Mouse (Mus musculus): ENCODE measurements around the gene Serpinb1a. TPM values are rescaled to one million over a fixed set of nuclear protein-coding genes. Genes with fewer than 3 reads are reported as not detected.

Serpinb1a gene
- total and polyA plus RNA-seq, 3 experiments: 8.7 TPM; not detected in 2

- ATAC-seq (ENCODE audit: extremely low read depth, insufficient number of reproducible peaks, low FRiP score, poor library complexity, severe bottlenecking) (no peak), DNase-seq (ENCODE audit: low spot score) (no peak)
- Histone ChIP-seq H3K9me3 (replicated peaks) (no peaks in the 10 kb centered on the region), H3K4me3 (ENCODE audit: low read depth, low read length) (no peak overlapping the region), H3K27me3 (ENCODE audit: insufficient read depth, low read length) (peaks cover 12% of the 10 kb centered on the region; the same call in 1 of the 2 replicates), H3K36me3 (replicated peaks) (peaks cover 11% of the 10 kb centered on the region), H3K4me1 (ENCODE audit: insufficient read depth, low read depth, low read length) (peaks cover 30% of the 10 kb centered on the region)
- TF ChIP-seq POLR2AphosphoS5 (IDR thresholded peaks at IDR 0.05; ENCODE audit: insufficient replicate concordance, low read depth, low read length) (no peak), TAL1 (conservative IDR thresholded peaks at IDR 0.05; ENCODE audit: low read depth, low read length) (no peak), GATA1 (IDR thresholded peaks at IDR 0.05; ENCODE audit: borderline replicate concordance, low read length) (no peak), CTCF (IDR thresholded peaks at IDR 0.05; ENCODE audit: low read depth, low read length) (no peak), GATA2 (IDR thresholded peaks at IDR 0.05; ENCODE audit: borderline replicate concordance, low read depth, low read length) (no peak)
Observed at GRCm38 (mm10) chr13:32799131-32799530, 51.9 kb downstream of the Serpinb1a start.

- DNase-seq (ENCODE audit: low spot score): no peak
- Histone ChIP-seq H3K36me3 (replicated peaks) (no peaks in the 10 kb centered on the region), H3K9me3 (replicated peaks) (no peaks in the 10 kb centered on the region), H3K4me3 (ENCODE audit: low read depth, low read length) (no peak overlapping the region), H3K4me1 (ENCODE audit: insufficient read depth, low read depth, low read length) (peaks cover 10% of the 10 kb centered on the region), H3K27me3 (ENCODE audit: insufficient read depth, low read length) (peaks cover 12% of the 10 kb centered on the region; the same call in 1 of the 2 replicates)
- no peak for ATAC-seq (ENCODE audit: extremely low read depth, insufficient number of reproducible peaks, low FRiP score, poor library complexity, severe bottlenecking)
- no peak for TF ChIP-seq CTCF (IDR thresholded peaks at IDR 0.05; ENCODE audit: low read depth, low read length)
- no peak for TF ChIP-seq GATA2 (IDR thresholded peaks at IDR 0.05; ENCODE audit: borderline replicate concordance, low read depth, low read length)
- no peak for TF ChIP-seq GATA1 (IDR thresholded peaks at IDR 0.05; ENCODE audit: borderline replicate concordance, low read length)
- TF ChIP-seq POLR2AphosphoS5 (IDR thresholded peaks at IDR 0.05; ENCODE audit: insufficient replicate concordance, low read depth, low read length): no peak
- no peak for TF ChIP-seq TAL1 (conservative IDR thresholded peaks at IDR 0.05; ENCODE audit: low read depth, low read length)
Observed at GRCm38 (mm10) chr13:32797085-32797484, 53.9 kb downstream of the Serpinb1a start.

- TF ChIP-seq TAL1 (conservative IDR thresholded peaks at IDR 0.05; ENCODE audit: low read depth, low read length) (no peak), POLR2AphosphoS5 (IDR thresholded peaks at IDR 0.05; ENCODE audit: insufficient replicate concordance, low read depth, low read length) (no peak), CTCF (IDR thresholded peaks at IDR 0.05; ENCODE audit: low read depth, low read length) (no peak), GATA1 (IDR thresholded peaks at IDR 0.05; ENCODE audit: borderline replicate concordance, low read length) (no peak), GATA2 (IDR thresholded peaks at IDR 0.05; ENCODE audit: borderline replicate concordance, low read depth, low read length) (no peak)
- H3K9me3 ChIP-seq (replicated peaks): no peaks in the 10 kb centered on the region
- no peak overlapping the region for H3K4me3 ChIP-seq (ENCODE audit: low read depth, low read length)
- H3K4me1 ChIP-seq (ENCODE audit: insufficient read depth, low read depth, low read length): peaks cover 3% of the 10 kb centered on the region; the same call in 1 of the 2 replicates
- DNase-seq (ENCODE audit: low spot score) (no peak), ATAC-seq (ENCODE audit: extremely low read depth, insufficient number of reproducible peaks, low FRiP score, poor library complexity, severe bottlenecking) (no peak)
- H3K36me3 ChIP-seq (replicated peaks): no peaks in the 10 kb centered on the region
- peaks cover 13% of the 10 kb centered on the region; the same call in 1 of the 2 replicates for H3K27me3 ChIP-seq (ENCODE audit: insufficient read depth, low read length)
Observed at GRCm38 (mm10) chr13:32795166-32795565, 55.8 kb downstream of the Serpinb1a start.

GRCm38 (mm10) chr13:32794619-32795018 lies 56.4 kb downstream of the Serpinb1a start:
- TF ChIP-seq GATA2 (IDR thresholded peaks at IDR 0.05; ENCODE audit: borderline replicate concordance, low read depth, low read length) (no peak), TAL1 (conservative IDR thresholded peaks at IDR 0.05; ENCODE audit: low read depth, low read length) (no peak), GATA1 (IDR thresholded peaks at IDR 0.05; ENCODE audit: borderline replicate concordance, low read length) (no peak), CTCF (IDR thresholded peaks at IDR 0.05; ENCODE audit: low read depth, low read length) (no peak), POLR2AphosphoS5 (IDR thresholded peaks at IDR 0.05; ENCODE audit: insufficient replicate concordance, low read depth, low read length) (no peak)
- Histone ChIP-seq H3K36me3 (replicated peaks) (no peaks in the 10 kb centered on the region), H3K27me3 (ENCODE audit: insufficient read depth, low read length) (peaks cover 14% of the 10 kb centered on the region; the same call in 1 of the 2 replicates), H3K4me1 (ENCODE audit: insufficient read depth, low read depth, low read length) (peaks cover 3% of the 10 kb centered on the region; the same call in 1 of the 2 replicates), H3K9me3 (replicated peaks) (no peaks in the 10 kb centered on the region), H3K4me3 (ENCODE audit: low read depth, low read length) (no peak overlapping the region)
- DNase-seq (ENCODE audit: low spot score): no peak
- ATAC-seq (ENCODE audit: extremely low read depth, insufficient number of reproducible peaks, low FRiP score, poor library complexity, severe bottlenecking): no peak

Other genes with a start within 250 kb of the Serpinb1a start
- gene Mylk4, start 67.2 kb downstream of the Serpinb1a start, total RNA-seq (2014; fragmentation: Nextera tagmentation): not detected in 2 replicates
- gene Mylk4, start 67.2 kb downstream of the Serpinb1a start, total RNA-seq (2017): 0.05 TPM in 1 of 2 replicates, not detected in the other
- not detected in 2 replicates for gene Mylk4, start 67.2 kb downstream of the Serpinb1a start, polyA plus RNA-seq (2012)
- 18.0 and 30.2 TPM in 2 replicates for gene Wrnip1, start 49.1 kb downstream of the Serpinb1a start, total RNA-seq (2014; fragmentation: Nextera tagmentation)
- 46.6 and 47.9 TPM in 2 replicates for gene Wrnip1, start 49.1 kb downstream of the Serpinb1a start, total RNA-seq (2017)
- gene Wrnip1, start 49.1 kb downstream of the Serpinb1a start, polyA plus RNA-seq (2012): 26.7 and 31.6 TPM in 2 replicates
- gene D930007J09Rik, start 48.3 kb downstream of the Serpinb1a start, total RNA-seq (2014; fragmentation: Nextera tagmentation): not detected in 2 replicates
- gene D930007J09Rik, start 48.3 kb downstream of the Serpinb1a start, total RNA-seq (2017): not detected in 2 replicates
- gene D930007J09Rik, start 48.3 kb downstream of the Serpinb1a start, polyA plus RNA-seq (2012): not detected in 2 replicates
- gene Serpinb1c, start 47.0 kb upstream of the Serpinb1a start, total RNA-seq (2014; fragmentation: Nextera tagmentation): not detected in 2 replicates
- not detected in 2 replicates for gene Serpinb1c, start 47.0 kb upstream of the Serpinb1a start, total RNA-seq (2017)
- gene Serpinb1c, start 47.0 kb upstream of the Serpinb1a start, polyA plus RNA-seq (2012): not detected in 2 replicates
- not detected in 2 replicates for gene Serpinb6b, start 114.0 kb upstream of the Serpinb1a start, total RNA-seq (2014; fragmentation: Nextera tagmentation)
- gene Serpinb6b, start 114.0 kb upstream of the Serpinb1a start, total RNA-seq (2017): 0.05 TPM in 1 of 2 replicates, not detected in the other
- not detected in 2 replicates for gene Serpinb6b, start 114.0 kb upstream of the Serpinb1a start, polyA plus RNA-seq (2012)
- gene Serpinb9, start 152.1 kb upstream of the Serpinb1a start, total RNA-seq (2014; fragmentation: Nextera tagmentation): 2.6 and 3.4 TPM in 2 replicates
- gene Serpinb9, start 152.1 kb upstream of the Serpinb1a start, total RNA-seq (2017): 2.4 and 3.0 TPM in 2 replicates
- gene Serpinb9, start 152.1 kb upstream of the Serpinb1a start, polyA plus RNA-seq (2012): 0.11 and 0.15 TPM in 2 replicates
- not detected in 2 replicates for gene Serpinb9b, start 176.2 kb upstream of the Serpinb1a start, total RNA-seq (2014; fragmentation: Nextera tagmentation)
- 0.05 TPM in 1 of 2 replicates, not detected in the other for gene Serpinb9b, start 176.2 kb upstream of the Serpinb1a start, total RNA-seq (2017)
- gene Serpinb9b, start 176.2 kb upstream of the Serpinb1a start, polyA plus RNA-seq (2012): not detected in 2 replicates
- not detected in 2 replicates for gene Serpinb1b, start 227.4 kb upstream of the Serpinb1a start, total RNA-seq (2014; fragmentation: Nextera tagmentation)
- not detected in 2 replicates for gene Serpinb1b, start 227.4 kb upstream of the Serpinb1a start, total RNA-seq (2017)
- not detected in 2 replicates for gene Serpinb1b, start 227.4 kb upstream of the Serpinb1a start, polyA plus RNA-seq (2012)